Mouse (Mus musculus) left cerebral cortex, postnatal 25 days (tissue): ENCODE measurements around the gene Arl8a. TPM values are rescaled to one million over a fixed set of nuclear protein-coding genes. Genes with fewer than 3 reads are reported as not detected.
"Not testable (repeated sequence)": the region's sequence is repeated elsewhere in the genome, so short reads cannot be mapped to it uniquely, and the experiment has no call there.

ENCODE experiments used
- DNase-seq, 2 experiments: peaks; one replicate each; pipeline ENCODE4 v3.0.0; 2022; ENCODE audit warnings: low spot score in 2 of 2, mixed read lengths in 1 of 2
- intact Hi-C: fragments of 180-260 bp; cut with DNase I; formaldehyde crosslinking; loops from one replicate; pipeline ENCODE4 v1.15.1; 2025
- total RNA-seq, 2 experiments: library from RNA; stranded (reverse); gene quantifications; 2 replicates each; pipeline ENCODE4 v1.2.3; 2021

The Arl8a gene
- total RNA-seq, 2 experiments from 2014 or later: 261 to 278 TPM

DNA sequence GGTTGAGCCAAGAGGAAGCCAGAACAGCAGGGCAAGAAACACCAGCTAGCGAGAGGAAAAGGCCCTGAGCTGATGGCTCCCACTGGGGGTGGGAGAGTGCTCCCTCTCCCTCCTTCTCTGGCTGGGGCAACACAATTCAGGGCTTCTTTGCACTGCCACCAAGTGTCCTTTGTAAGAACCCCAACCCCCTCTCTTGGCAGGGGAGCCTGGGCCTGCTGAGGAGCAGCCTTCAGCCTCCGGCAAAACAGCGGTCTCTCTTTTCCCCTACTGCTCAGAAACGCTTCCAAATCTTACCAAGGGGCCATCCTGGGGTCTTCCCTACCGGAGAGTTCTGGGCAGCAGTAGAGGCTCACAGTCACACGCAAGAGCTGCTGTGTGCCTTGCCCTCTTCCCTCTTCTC lies 16.1 kb downstream of the Arl8a start:
- DNase-seq: peak; percentile 39 to 78
- intact Hi-C loops: no loop called here

DNA sequence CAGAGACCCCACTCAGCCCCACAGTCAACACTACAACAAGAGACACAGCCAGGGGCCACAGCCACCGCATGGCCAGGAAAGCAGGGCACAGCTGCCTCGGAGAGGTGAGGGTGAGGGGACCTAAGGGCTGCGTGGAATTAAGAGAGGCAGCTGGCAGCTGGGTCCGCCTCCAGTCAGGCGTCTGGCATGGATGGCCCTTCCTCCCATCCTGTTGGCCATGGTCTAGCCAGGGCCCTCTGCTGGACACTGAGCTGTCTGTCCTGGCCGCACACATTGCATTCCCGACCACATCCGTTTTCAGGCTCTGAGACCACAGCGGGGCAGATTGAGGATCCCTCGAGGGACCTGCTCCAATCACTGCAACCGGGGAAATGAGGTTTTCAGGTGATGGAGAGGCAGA lies 20.8 kb downstream of the Arl8a start, which contains the start of gene Gpr37l1:
Gene Gpr37l1 (minus strand): TSS at position 247 of the 400 bp plus-strand sequence.
- intact Hi-C loops: loop anchor here (1.0 kb wide), 1 partner anchor 12 kb away; no protein-coding TSS in a partner anchor
- DNase-seq: peak; percentile 39 to 63

DNA sequence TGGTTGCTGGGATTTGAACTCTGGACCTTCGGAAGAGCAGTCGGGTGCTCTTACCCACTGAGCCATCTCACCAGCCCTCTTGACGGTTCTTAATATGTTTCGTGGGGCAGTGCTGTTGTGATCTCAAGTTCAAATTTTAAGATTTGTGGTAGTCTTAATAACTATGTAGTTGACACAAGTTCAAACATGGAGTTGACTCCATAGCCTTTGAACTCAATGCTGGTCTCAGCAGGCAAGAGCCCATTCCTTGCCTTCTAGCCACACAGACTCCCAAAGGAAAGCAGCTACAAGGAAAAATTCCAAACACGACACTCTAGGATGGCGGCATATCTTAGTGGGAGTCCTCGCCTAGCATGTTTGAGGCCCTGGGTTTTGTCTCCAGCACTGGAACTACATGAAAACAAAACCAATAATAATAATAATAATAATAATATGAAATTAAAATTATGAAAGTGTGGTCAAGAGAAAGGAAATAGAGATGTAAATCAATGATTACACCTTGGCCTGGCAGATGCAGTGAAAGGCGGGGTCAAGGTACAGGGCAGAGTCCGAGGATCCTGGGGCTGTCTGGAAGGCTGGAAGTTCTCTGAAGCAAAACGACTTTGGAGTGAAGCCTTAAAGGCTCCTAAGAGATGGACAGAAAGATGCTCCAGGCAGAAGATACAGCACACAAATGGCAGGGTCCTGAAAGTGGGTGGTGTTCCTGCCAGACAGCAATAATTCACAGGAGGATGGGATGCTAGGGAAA lies 22.0 kb downstream of the Arl8a start:
- no peak for DNase-seq
- intact Hi-C loops: no loop called here

DNA sequence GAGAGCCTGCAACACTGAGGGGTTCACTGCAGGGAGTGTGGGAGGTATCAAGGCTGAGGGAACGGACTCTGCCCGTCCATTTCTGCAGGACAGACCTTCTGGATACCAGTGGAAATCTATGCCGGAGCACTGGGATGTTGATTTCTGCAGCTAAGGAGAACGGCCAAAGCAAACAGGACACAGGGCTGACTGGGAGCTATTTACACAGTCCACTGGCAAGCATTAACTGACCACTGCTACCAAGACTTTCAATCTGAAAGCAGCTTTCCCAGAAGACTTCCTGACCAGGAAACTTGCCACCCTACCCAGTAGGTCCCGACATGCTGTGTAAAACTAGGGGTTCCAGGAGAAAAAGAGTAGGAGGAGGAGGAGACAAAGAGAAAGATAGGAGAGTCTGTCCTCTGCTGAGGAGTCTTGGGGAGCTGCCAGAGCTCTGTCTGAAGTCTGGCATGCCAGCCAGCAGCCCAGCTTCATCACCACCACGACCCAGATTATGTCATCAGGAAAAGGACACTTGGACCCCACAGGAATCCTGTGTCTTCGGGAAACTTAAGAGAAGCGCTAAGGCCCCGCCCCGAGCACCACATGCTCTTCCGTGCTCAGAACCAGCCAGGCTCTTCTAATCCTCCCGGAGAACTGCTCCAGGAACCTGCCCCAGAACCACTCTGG lies 23.1 kb downstream of the Arl8a start:
- intact Hi-C loops: no loop called here
- no peak for DNase-seq

DNA sequence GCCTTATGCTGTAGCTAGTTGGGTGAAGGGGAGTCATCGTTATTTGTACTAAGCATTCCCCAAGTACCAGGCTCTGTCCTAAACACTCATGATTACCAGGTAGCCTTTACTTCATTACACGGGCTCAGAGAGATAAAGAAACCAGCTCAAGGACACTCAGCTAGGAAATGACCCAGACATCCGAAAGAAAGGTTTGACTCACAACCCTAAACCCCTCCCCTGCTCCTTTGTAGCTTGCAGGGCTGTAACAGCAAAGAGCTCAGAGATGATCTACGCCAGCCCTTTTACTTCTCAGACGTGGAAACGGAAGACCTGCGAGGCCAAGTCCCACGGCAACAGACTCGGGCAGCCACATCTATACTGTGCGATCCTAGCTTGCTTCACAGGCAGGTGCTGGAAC lies 23.7 kb downstream of the Arl8a start:
- intact Hi-C loops: no loop called here
- no peak for DNase-seq

DNA sequence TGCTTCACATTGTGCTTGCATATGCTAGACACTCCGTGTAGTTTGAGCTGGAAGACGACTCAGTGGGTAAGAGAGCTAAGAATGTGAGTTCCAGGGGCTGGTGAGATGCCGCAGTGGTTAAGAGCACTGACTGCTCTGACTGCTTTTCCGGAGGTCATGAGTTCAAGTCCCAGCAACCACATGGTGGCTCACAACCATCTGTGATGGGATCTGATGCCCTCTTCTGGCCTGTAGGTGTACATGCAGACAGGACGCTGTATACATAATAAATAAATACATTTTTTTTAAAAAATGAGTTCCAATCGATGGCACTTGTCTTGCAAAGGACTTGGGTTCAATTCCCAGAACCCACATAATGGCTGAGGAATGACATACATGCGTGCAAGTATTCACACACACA lies 24.6 kb downstream of the Arl8a start:
- intact Hi-C loops: no loop called here
- DNase-seq: no peak

DNA sequence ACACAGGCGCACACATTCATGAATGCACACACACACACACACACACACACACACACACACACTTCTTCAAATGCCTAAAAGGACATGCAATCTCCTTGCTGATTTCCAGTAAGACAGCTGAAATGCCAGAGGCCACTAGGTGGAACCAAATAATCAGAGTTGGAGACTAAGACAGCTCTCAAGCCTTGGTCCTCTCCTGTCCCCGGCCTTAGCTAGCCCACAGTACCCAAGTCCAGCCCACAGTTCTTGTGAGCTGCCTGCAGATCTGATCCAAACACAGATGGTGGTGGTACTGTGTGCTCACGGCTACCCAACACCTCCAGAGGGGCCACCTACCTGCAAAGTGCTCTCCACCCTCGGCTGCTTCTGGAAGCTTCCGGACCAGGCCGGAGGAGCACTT lies 25.4 kb downstream of the Arl8a start:
- peak; percentile 71 to 85 for DNase-seq
- intact Hi-C loops: loop anchor here (1.0 kb wide), 2 partner anchors 87 to 196 kb away; no protein-coding TSS in a partner anchor

DNA sequence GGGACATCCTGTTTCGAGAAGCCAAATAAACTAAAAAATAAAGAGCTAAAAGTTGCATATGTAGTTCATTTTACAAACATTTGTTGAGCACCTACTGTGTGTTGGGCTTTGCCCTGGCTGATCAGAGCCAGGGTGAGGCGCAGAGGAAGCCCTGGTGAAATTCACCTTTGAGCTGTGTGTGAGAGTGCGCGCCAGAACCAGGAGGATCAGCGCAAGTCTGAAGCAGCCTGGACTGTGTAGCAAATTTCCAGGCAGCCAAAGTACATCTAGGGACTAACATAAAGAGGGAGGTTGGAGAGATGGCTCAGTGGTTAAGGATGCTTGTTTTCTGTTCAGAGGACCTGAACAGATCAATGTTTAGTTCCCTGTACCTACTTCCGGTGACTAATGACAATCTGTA lies 26.7 kb downstream of the Arl8a start:
- no peak for DNase-seq
- intact Hi-C loops: no loop called here

DNA sequence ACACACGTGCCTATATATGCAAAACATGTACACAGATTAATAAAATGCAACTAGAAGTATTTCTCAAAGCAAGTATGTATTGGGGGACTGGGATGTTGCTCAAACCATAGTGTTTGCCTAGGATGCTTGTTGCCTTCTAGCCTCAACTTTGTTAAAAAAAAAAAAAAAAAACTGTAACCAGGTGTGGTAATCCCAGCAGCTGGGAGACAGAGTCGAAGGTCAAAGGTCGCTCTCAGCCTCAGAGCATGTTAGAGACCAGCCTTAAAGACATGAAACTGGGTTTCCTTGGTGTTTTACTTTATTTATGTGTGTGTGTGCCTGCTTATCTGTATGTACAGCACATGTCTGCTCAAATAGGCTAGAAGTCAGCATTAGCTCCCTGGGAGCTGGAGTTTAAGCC lies 28.6 kb downstream of the Arl8a start:
- intact Hi-C loops: no loop called here
- no peak for DNase-seq

DNA sequence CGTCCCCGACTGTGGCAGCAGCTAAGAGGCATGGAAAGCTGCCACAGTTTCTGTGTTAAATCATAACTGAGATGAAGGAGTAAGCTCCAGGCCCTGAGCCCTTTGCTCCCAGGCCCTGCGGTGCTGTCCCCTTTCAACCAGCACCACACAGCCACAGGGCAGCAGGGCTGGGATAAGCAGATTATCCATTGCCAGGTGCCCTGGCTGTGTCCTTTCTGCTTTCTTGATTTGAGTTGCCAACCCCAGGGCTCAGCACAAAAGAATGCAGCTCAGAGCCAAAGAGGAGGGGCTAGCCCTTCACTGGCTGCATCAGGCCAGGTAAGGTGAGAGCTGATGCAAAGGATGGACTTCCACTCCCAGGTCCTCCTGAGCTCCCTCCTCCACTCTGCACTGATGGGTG lies 31.1 kb downstream of the Arl8a start:
- intact Hi-C loops: no loop called here
- no peak for DNase-seq

DNA sequence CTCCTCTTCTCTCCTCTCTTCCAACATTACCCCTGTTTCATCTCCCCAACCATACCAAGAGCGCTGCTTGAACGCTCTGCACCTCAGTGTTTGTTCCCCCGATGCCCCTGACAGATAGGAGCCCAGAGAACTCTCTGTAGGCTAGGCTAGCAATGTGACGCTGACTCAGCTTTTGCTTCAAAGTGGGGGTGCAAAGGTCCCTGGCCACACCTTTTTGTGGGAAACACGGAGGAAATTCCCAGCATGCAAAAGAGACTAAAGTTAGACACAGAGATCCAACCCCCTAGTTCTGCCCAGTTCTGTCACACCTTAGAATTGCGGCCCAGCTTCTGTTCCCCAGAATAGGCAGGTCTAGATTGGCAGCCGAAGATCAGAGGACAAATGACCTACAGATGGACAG lies 32.2 kb downstream of the Arl8a start:
- no peak for DNase-seq
- intact Hi-C loops: no loop called here

DNA sequence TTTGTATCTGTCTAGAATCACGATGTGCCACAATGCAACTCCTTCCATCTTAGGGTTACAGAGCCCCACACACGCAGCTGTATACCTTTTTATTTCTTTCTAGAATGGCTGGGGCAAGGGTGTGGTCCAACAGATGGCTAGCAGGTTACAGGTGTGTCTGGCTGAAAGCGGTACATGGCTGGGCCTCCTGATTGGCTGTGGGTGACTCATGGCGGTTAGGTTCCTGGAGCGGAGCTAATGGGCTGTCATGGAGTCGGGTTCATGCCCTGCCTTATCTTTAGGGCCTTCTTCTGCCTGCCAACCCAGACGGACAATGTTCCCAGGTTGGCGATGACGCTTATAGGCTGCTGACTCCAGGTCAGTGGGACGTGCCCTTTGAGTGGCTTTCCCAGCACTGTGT lies 34.2 kb downstream of the Arl8a start:
- intact Hi-C loops: no loop called here
- no peak for DNase-seq

DNA sequence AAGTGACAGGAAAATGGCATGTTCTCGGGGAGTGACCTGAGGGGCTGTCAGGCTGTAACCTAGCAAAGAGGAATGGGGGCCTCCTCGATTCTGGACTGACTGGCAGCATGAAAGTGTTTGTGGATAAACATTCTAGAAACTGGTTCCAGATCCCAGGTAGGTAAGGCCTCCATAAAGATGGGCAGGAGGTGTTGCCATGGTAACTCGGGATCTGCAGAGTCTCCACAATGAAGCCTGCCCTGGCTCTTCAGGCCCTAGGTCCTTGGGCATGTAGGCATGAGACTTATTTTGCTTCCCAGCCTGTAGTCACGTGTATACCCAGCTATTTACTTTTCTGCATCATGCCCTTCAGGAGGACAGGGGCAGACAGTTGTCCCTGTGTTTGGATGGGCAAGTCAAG lies 34.7 kb downstream of the Arl8a start:
- DNase-seq: no peak
- intact Hi-C loops: no loop called here

DNA sequence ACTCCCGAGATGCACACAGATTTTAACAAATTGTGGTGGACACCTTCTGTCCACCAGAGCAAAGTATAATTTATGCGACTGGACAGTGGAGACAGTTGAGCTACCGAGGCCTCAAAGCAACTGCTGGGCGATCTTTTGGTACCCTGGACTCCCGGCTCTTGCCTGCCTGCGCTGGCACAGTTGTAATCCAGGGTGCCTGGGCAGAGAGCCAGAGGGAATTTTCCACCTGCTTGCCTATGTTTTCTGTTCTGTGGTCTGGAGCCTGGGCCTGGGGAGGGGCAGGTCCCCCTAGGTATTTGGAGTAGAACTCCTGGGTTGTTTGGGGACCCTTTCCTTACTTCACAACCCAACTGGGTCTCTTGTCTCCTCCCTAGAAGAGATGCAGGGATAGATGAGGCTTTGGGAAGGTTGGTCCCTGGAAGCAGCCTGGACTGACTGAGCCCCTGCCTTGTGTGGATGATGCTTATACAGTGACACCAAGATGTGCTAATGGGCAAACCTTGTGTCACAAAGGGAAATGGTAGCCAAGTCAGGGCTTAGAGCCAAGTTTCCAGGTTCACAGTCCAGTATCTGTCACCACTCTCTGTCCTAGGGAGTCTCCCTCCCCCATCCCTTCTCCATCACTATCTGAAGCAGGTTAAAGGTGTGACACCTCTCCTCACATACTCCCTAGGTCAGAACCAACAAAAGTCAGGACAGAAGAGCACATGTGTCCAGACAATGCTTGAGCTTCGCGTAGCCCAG lies 35.4 kb downstream of the Arl8a start:
- intact Hi-C loops: no loop called here
- no peak for DNase-seq

DNA sequence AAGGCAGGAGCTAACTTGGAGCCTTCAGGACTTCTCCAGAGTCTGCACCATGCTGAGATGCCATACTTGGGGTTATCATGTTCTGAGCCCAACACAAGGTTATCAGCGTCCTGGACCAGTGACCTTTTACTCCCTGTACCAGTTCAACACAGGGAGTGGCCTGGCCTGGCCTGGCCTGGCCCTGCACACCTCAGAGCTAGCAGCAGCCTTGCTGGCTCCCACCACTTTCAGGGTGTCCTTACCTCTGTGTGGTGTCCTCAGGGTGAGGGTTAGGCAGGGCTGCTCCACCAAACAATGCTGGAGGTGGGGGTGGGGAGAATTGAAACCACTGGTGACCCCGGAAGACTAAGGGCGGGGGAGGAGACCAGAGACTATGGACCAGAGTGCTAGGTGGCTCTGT lies 36.4 kb downstream of the Arl8a start:
- intact Hi-C loops: no loop called here
- DNase-seq: no peak

DNA sequence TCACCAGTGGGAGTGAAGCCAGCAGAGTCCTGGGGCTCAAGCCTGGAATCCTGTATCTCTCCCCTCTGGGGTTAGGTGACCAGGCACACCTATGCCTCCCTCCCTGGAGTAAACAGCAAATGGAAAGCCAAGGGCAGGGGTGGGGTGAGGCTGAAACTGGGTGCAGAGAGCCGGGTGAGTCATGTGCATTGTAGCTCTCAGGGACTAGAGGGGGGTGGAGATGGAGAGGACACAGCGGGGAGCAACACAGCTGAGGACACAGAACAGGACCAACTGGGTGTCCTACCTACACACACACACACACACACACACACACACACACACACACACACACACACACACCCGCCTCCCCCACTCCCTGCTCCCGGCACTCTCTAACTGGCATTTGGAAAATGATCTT lies 36.8 kb downstream of the Arl8a start:
- no peak for DNase-seq
- intact Hi-C loops: no loop called here

DNA sequence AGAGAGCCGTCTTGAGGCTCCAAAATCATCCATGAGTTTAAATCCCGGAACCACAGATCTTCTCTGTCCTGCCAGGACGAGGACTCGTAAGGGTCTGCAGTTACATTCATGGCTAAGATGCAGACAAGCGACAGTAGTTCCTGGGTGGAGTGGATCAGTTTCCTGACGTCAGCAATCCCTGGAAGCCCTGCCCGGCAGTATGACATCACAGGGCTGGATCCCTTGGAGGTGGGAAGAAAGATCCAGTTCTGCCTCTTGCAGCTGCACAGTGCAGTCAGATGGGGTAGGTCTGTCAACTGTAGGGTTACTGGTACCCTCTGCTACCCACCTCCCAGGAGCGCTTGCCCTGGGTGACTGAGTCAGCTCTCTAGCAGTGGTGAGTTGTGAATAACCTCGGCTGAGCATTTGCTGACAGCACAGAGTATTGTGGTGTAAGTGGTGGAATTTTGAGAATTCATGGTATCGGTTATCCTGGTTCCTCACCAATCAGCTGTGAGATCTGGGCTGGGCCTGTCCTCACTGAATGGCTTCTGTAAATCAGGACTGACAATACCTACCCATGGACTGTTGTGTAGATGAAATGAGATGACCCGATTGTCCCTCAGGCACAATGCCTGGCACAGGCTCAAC lies 37.4 kb downstream of the Arl8a start:
- intact Hi-C loops: no loop called here
- no peak for DNase-seq

DNA sequence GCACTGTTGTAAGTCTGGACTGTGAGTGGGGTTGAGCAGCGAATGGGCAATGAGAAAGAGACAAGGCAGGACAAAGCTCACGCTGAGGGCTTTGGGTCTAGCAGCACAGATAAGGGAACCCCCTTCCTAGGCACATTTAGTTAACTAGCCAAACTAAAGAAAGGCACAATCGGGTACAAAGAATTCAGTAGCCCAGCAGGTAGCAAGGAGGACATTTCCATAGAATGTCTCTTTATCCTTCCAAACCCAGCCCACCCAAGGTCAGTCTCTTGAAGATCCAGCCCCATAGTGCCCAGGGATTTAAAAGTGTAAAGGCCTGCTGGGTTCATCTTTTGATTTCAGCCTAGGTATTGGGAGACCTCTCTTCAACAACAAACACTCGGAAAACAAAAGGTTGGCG lies 39.3 kb downstream of the Arl8a start:
- no peak for DNase-seq
- intact Hi-C loops: no loop called here

DNA sequence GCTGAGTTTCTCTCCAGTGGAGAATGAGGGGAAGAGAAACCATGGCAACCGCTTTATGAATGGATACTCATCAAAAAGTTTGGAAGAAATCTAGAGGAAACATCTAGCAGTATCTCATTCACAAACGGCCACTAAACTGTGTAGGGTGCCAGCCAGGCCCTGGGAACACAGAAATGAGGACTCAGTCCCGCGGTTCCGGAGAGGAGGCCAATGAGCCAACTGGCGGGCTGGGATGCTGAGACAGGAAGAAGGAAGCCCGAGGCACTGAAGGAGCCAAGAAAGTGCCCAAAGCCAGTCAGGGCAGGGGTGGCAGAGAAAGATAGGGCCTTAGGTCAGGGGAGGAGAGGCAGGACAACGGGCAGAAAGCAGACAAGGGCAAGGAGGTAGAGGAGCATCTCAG lies 39.8 kb downstream of the Arl8a start:
- no peak for DNase-seq
- intact Hi-C loops: no loop called here

DNA sequence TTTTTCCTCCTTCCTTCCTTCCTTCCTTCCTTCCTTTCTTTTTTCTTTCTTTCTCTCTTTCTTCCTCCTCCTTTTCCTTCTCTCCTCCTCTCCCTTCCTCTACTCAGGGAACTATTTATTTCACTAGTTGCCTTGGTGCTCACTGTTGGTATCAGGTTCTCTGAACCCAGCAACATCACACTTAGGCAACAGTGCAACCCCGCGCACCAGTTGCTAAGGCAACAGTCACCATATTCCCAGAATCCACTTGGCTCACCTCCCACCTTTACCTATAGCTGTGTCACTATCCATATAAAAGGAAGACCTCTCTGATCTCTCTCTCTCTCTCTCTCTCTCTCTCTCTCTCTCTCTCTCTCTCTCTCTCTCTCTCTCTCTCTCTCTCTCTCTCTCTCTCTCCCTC lies 40.4 kb downstream of the Arl8a start:
- DNase-seq, intact Hi-C loops: not testable (repeated sequence)
